Mouse (Mus musculus) liver, embryonic 15.5 days (tissue): ENCODE results near the gene Tekt3. TPM values are rescaled to one million over a fixed set of nuclear protein-coding genes. Genes with fewer than 3 reads are reported as not detected.

ENCODE experiments used
- ATAC-seq: fragments of 200-750 bp; cut with Nextera tagmentation; 2 replicates; pipeline ENCODE4 v1.8.0; 2017; ENCODE audit warnings: moderate number of reproducible peaks, mild to moderate bottlenecking, moderate library complexity; ENCODE audit not compliant: insufficient read depth
- H3K27ac ChIP-seq: fragments of 300-500 bp; sonication (generic); replicated peaks from 2 replicates; pipeline ENCODE4 v1.5.1; 2015; ENCODE audit warnings: mild to moderate bottlenecking, inconsistent platforms
- H3K27me3 ChIP-seq: fragments of 300-500 bp; sonication (generic); 2 replicates; pipeline ENCODE4 v1.6.1; 2015; ENCODE audit warnings: mild to moderate bottlenecking, inconsistent platforms
- H3K36me3 ChIP-seq: fragments of 300-500 bp; sonication (generic); replicated peaks from 2 replicates; pipeline ENCODE4 v1.6.1; 2015; ENCODE audit warnings: moderate library complexity, mild to moderate bottlenecking, inconsistent platforms
- H3K4me1 ChIP-seq: fragments of 300-500 bp; sonication (generic); replicated peaks from 2 replicates; pipeline ENCODE4 v1.6.1; 2015; ENCODE audit warnings: inconsistent platforms
- H3K4me2 ChIP-seq: fragments of 300-500 bp; sonication (generic); 2 replicates; pipeline ENCODE4 v1.6.1; 2015; ENCODE audit warnings: moderate library complexity, mild to moderate bottlenecking, inconsistent platforms
- H3K4me3 ChIP-seq: fragments of 300-500 bp; sonication (generic); replicated peaks from 2 replicates; pipeline ENCODE4 v1.5.1; 2015; ENCODE audit warnings: mild to moderate bottlenecking, inconsistent platforms
- H3K9ac ChIP-seq: fragments of 300-500 bp; sonication (generic); 2 replicates; pipeline ENCODE4 v1.6.1; 2015; ENCODE audit warnings: moderate library complexity, mild to moderate bottlenecking, inconsistent platforms
- H3K9me3 ChIP-seq: fragments of 300-500 bp; sonication (generic); replicated peaks from 2 replicates; pipeline ENCODE4 v1.6.1; 2016; ENCODE audit warnings: inconsistent platforms
- WGBS: fragments of 180-500 bp; shearing (Covaris S2); methylation state at CpG from one replicate; pipeline ENCODE4 v1.1.7; 2015; ENCODE audit warnings: mixed read lengths; ENCODE audit not compliant: insufficient replicate concordance; 5-methylcytosine and 5-hydroxymethylcytosine counted together
- polyA plus RNA-seq: library from polyadenylated mRNA; unstranded; fragments of >200 nt; fragmentation: Nextera tagmentation; extraction: Ambion mirVana; gene quantifications from 2 replicates; pipeline ENCODE4 v1.2.1, GENCODE M21; 2015

Gene Tekt3
- polyA plus RNA-seq, 1 experiment from 2014 or later = not detected

GRCm38 (mm10) chr11:63126976-63127375 lies 65.5 kb downstream of the Tekt3 start:
- no peaks in the 10 kb centered on the region for H3K36me3 ChIP-seq
- H3K9me3 ChIP-seq = no peaks in the 10 kb centered on the region
- H3K4me1 ChIP-seq = 0 out of 2 replicates have a peak, but pooled peaks cover 1% of the 10 kb centered on the region
- no peak overlapping the region for H3K9ac ChIP-seq
- H3K27ac ChIP-seq = no peak overlapping the region
- no peak overlapping the region for H3K4me2 ChIP-seq
- no peak overlapping the region for H3K4me3 ChIP-seq
- H3K27me3 ChIP-seq = peaks cover 43% of the 10 kb centered on the region
- ATAC-seq = no peak
- 45% methylated on average over 8 of the region's 8 CpGs for WGBS

- H3K27ac ChIP-seq = no peak overlapping the region
- 0 out of 2 replicates have a peak, but pooled peaks cover 6% of the 10 kb centered on the region for H3K4me1 ChIP-seq
- no peaks in the 10 kb centered on the region for H3K9me3 ChIP-seq
- no peak overlapping the region for H3K4me2 ChIP-seq
- H3K27me3 ChIP-seq = peaks cover 48% of the 10 kb centered on the region
- WGBS = 56% methylated on average over 4 of the region's 4 CpGs
- no peak overlapping the region for H3K4me3 ChIP-seq
- H3K36me3 ChIP-seq = no peaks in the 10 kb centered on the region
- no peak overlapping the region for H3K9ac ChIP-seq
- ATAC-seq = no peak
Observed at GRCm38 (mm10) chr11:63127513-63127912, 66.1 kb downstream of the Tekt3 start.

GRCm38 (mm10) chr11:63128784-63129183 lies 67.3 kb downstream of the Tekt3 start, which contains the start of gene Pmp22:
TSS of gene Pmp22 (plus strand) at chr11:63128982.
- H3K27me3 ChIP-seq = peaks cover 61% of the 10 kb centered on the region
- H3K27ac ChIP-seq = no peak within 1 kb of the TSS
- WGBS = 50% methylated on average over 2 of the region's 2 CpGs
- no peaks in the 10 kb centered on the region for H3K36me3 ChIP-seq
- 0 out of 2 replicates have a peak, but pooled peaks cover 6% of the 10 kb centered on the region for H3K4me1 ChIP-seq
- no peak within 1 kb of the TSS for H3K4me3 ChIP-seq
- no peak within 1 kb of the TSS for H3K4me2 ChIP-seq
- no peak for ATAC-seq
- no peak within 1 kb of the TSS for H3K9ac ChIP-seq
- H3K9me3 ChIP-seq = no peaks in the 10 kb centered on the region

GRCm38 (mm10) chr11:63129375-63129774 lies 67.9 kb downstream of the Tekt3 start:
- no peak overlapping the region for H3K4me2 ChIP-seq
- peaks cover 67% of the 10 kb centered on the region for H3K27me3 ChIP-seq
- H3K4me1 ChIP-seq = 0 out of 2 replicates have a peak, but pooled peaks cover 6% of the 10 kb centered on the region
- H3K9ac ChIP-seq = no peak overlapping the region
- no peak for ATAC-seq
- WGBS = 17% methylated on average over 9 of the region's 9 CpGs
- H3K27ac ChIP-seq = no peak overlapping the region
- no peaks in the 10 kb centered on the region for H3K9me3 ChIP-seq
- H3K36me3 ChIP-seq = no peaks in the 10 kb centered on the region
- no peak overlapping the region for H3K4me3 ChIP-seq

- H3K4me2 ChIP-seq = no peak overlapping the region
Observed at GRCm38 (mm10) chr11:63129840-63130239, 68.4 kb downstream of the Tekt3 start.

GRCm38 (mm10) chr11:63130497-63130896 lies 69.0 kb downstream of the Tekt3 start:
- H3K9ac ChIP-seq = no peak overlapping the region
- no peaks in the 10 kb centered on the region for H3K9me3 ChIP-seq
- H3K27me3 ChIP-seq = peaks cover 76% of the 10 kb centered on the region

More at GRCm38 (mm10) chr11:63129840-63130239, 68.4 kb downstream of the Tekt3 start:
- H3K27ac ChIP-seq = no peak overlapping the region
- no peaks in the 10 kb centered on the region for H3K9me3 ChIP-seq
- no peak overlapping the region for H3K9ac ChIP-seq
- no peaks in the 10 kb centered on the region for H3K36me3 ChIP-seq
- no peak for ATAC-seq
- H3K4me1 ChIP-seq = 0 out of 2 replicates have a peak, but pooled peaks cover 6% of the 10 kb centered on the region
- WGBS = 35% methylated on average over 12 of the region's 12 CpGs
- H3K4me3 ChIP-seq = no peak overlapping the region
- H3K27me3 ChIP-seq = peaks cover 72% of the 10 kb centered on the region

GRCm38 (mm10) chr11:63131001-63131692 lies 69.7 kb downstream of the Tekt3 start:
- peaks cover 76% of the 10 kb centered on the region for H3K27me3 ChIP-seq
- no peak overlapping the region; the same call in 1 of the 2 replicates for H3K27ac ChIP-seq

More at GRCm38 (mm10) chr11:63130497-63130896, 69.0 kb downstream of the Tekt3 start:
- 47% methylated on average over 8 of the region's 8 CpGs for WGBS
- Histone ChIP-seq H3K4me2 (0 out of 2 replicates have a peak overlapping the region, but pooled peaks have one; percentile 46), H3K4me1 (0 out of 2 replicates have a peak, but pooled peaks cover 6% of the 10 kb centered on the region), H3K4me3 (no peak overlapping the region; the same call in 1 of the 2 replicates), H3K27ac (no peak overlapping the region; the same call in 1 of the 2 replicates), H3K36me3 (no peaks in the 10 kb centered on the region)
- no peak for ATAC-seq

GRCm38 (mm10) chr11:63131693-63132040 lies 70.2 kb downstream of the Tekt3 start:
- Histone ChIP-seq H3K9ac (no peak overlapping the region), H3K27ac (no peak overlapping the region), H3K4me1 (0 out of 2 replicates have a peak, but pooled peaks cover 6% of the 10 kb centered on the region), H3K4me3 (peak overlapping the region; percentile 43), H3K4me2 (peak overlapping the region; percentile 46), H3K27me3 (peaks cover 76% of the 10 kb centered on the region), H3K9me3 (no peaks in the 10 kb centered on the region), H3K36me3 (no peaks in the 10 kb centered on the region)
- no peak for ATAC-seq
- WGBS = 4% methylated on average over 11 of the region's 11 CpGs

More at GRCm38 (mm10) chr11:63131001-63131692, 69.7 kb downstream of the Tekt3 start:
- no peak for ATAC-seq
- Histone ChIP-seq H3K4me1 (0 out of 2 replicates have a peak, but pooled peaks cover 6% of the 10 kb centered on the region), H3K4me3 (peak overlapping the region; percentile 43), H3K4me2 (peak overlapping the region; percentile 46), H3K9ac (no peak overlapping the region), H3K9me3 (no peaks in the 10 kb centered on the region), H3K36me3 (no peaks in the 10 kb centered on the region)
- 5% methylated on average over 33 of the region's 33 CpGs for WGBS

- peaks cover 76% of the 10 kb centered on the region for H3K27me3 ChIP-seq
- peak overlapping the region; percentile 43 for H3K4me3 ChIP-seq
- H3K36me3 ChIP-seq = no peaks in the 10 kb centered on the region
- H3K27ac ChIP-seq = peak overlapping the region; percentile 38
- 0 out of 2 replicates have a peak, but pooled peaks cover 6% of the 10 kb centered on the region for H3K4me1 ChIP-seq
- ATAC-seq = no peak
- 3% methylated on average over 11 of the region's 11 CpGs for WGBS
- H3K4me2 ChIP-seq = peak overlapping the region; percentile 55
- H3K9ac ChIP-seq = no peak overlapping the region
- H3K9me3 ChIP-seq = no peaks in the 10 kb centered on the region
Observed at GRCm38 (mm10) chr11:63132151-63132500, 70.7 kb downstream of the Tekt3 start.

GRCm38 (mm10) chr11:63132501-63133435 lies 71.3 kb downstream of the Tekt3 start:
- Histone ChIP-seq H3K4me2 (peak overlapping the region; percentile 55), H3K9me3 (no peaks in the 10 kb centered on the region), H3K4me1 (0 out of 2 replicates have a peak, but pooled peaks cover 6% of the 10 kb centered on the region), H3K4me3 (peak overlapping the region; percentile 43), H3K27ac (peak overlapping the region; percentile 38), H3K27me3 (peaks cover 74% of the 10 kb centered on the region), H3K9ac (no peak overlapping the region), H3K36me3 (no peaks in the 10 kb centered on the region)
- peak; percentile 65 for ATAC-seq
- 2% methylated on average over 66 of the region's 66 CpGs for WGBS
